Mouse (Mus musculus) liver, adult 2 months (tissue): ENCODE data around the gene L3mbtl4. TPM values are rescaled to one million over a fixed set of nuclear protein-coding genes. Genes with fewer than 3 reads are reported as not detected.

Experiments
- DNase-seq: peaks from one replicate; pipeline ENCODE4 v3.0.0-alpha.2; 2011; ENCODE audit warnings: low read depth, low spot score; ENCODE audit errors: extremely low read depth
- H3K27ac ChIP-seq: fragments of 200-500 bp; replicated peaks from 2 replicates; pipeline ENCODE4 v1.5.1; 2012; ENCODE audit warnings: low read depth, mild to moderate bottlenecking, control low read depth, inconsistent platforms, low read length; ENCODE audit not compliant: insufficient read depth
- H3K27me3 ChIP-seq: fragments of 200-500 bp; 2 replicates; pipeline ENCODE4 v1.6.1; 2012; ENCODE audit warnings: mild to moderate bottlenecking, moderate library complexity, low read length, inconsistent platforms; ENCODE audit not compliant: control insufficient read depth, insufficient read depth
- H3K36me3 ChIP-seq: fragments of 200-500 bp; 2 replicates; pipeline ENCODE4 v1.6.1; 2012; ENCODE audit warnings: low read length, inconsistent platforms; ENCODE audit not compliant: control insufficient read depth, insufficient read depth
- H3K4me1 ChIP-seq: fragments of 200-500 bp; 2 replicates; pipeline ENCODE4 v1.6.1; 2011; ENCODE audit warnings: low read length; ENCODE audit not compliant: control insufficient read depth, insufficient read depth
- H3K4me3 ChIP-seq: fragments of 200-500 bp; 2 replicates; pipeline ENCODE4 v1.5.1; 2011; ENCODE audit warnings: low read depth, mild to moderate bottlenecking, control low read depth, low read length, moderate library complexity; ENCODE audit not compliant: insufficient read depth
- H3K79me2 ChIP-seq: fragments of 200-500 bp; 2 replicates; pipeline ENCODE4 v1.6.1; 2012; ENCODE audit warnings: inconsistent platforms, mild to moderate bottlenecking, low read length, moderate library complexity; ENCODE audit not compliant: control insufficient read depth, insufficient read depth
- H3K9ac ChIP-seq: fragments of 200-500 bp; 2 replicates; pipeline ENCODE4 v1.6.1; 2012; ENCODE audit warnings: low read depth, mild to moderate bottlenecking, control low read depth, inconsistent platforms, low read length
- CTCF ChIP-seq: fragments of 200-500 bp; IDR thresholded peaks from 2 replicates; pipeline ENCODE4 v1.5.1; 2011; ENCODE audit warnings: low read depth, low read length, control low read depth
- POLR2A ChIP-seq: fragments of 200-500 bp; IDR thresholded peaks from 2 replicates; pipeline ENCODE4 v1.6.1; 2011; ENCODE audit warnings: low read length, control low read depth; ENCODE audit not compliant: insufficient read depth; ENCODE audit errors: extremely low read depth
- WGBS: fragments of 180-500 bp; shearing (Covaris S2); methylation state at CpG from one replicate; pipeline ENCODE4 v1.1.7; 2018; 5-methylcytosine and 5-hydroxymethylcytosine counted together
- polyA plus RNA-seq: library from polyadenylated mRNA; depleted of rRNA; stranded (reverse); fragments of >200 nt; gene quantifications from 2 replicates; pipeline ENCODE4 v1.2.3, GENCODE M21; 2012; rRNA removed
- total RNA-seq: library from RNA; depleted of rRNA; stranded (reverse); fragments of >200 nt; gene quantifications from 2 replicates; pipeline ENCODE4 v1.2.3, GENCODE M21; 2014; rRNA removed

Gene L3mbtl4
- total RNA-seq, result not detected in 2 replicates
- not detected in 2 replicates for polyA plus RNA-seq

DNA sequence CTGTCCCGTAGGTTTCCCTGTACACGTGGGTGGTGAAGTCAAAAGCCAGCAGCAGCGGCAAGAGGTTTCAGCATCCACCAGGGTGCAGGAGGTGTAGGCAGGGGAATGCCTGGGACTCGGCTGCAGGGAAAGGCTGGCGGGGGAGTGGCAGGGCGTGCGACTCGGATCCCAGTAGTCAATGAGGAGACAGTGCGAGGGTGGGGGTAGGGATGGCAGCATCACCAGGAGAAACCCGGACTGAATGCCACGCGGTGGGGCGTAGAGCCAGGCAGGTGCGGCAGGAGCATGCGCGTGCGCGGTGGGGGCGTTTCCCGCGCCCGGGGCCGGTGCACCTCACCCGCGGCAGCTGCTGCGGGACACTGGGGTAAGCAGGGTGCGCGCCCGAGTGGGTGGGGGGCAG lies at the start of gene L3mbtl4:
Gene L3mbtl4 (plus strand): TSS at position 271 of the 400 bp plus-strand sequence.
- Histone ChIP-seq H3K79me2 (no peaks in the 10 kb centered on the region), H3K27me3 (0 out of 2 replicates have a peak, but pooled peaks cover 10% of the 10 kb centered on the region), H3K4me3 (peak within 1 kb of the TSS; percentile 12; the same call in 1 of the 2 replicates), H3K27ac (no peak within 1 kb of the TSS), H3K9ac (no peak within 1 kb of the TSS), H3K36me3 (no peaks in the 10 kb centered on the region), H3K4me1 (no peaks in the 10 kb centered on the region)
- no peak for DNase-seq
- TF ChIP-seq POLR2A, result no peak
- no peak for TF ChIP-seq CTCF
- WGBS, result 2% methylated on average over 29 of the region's 29 CpGs

DNA sequence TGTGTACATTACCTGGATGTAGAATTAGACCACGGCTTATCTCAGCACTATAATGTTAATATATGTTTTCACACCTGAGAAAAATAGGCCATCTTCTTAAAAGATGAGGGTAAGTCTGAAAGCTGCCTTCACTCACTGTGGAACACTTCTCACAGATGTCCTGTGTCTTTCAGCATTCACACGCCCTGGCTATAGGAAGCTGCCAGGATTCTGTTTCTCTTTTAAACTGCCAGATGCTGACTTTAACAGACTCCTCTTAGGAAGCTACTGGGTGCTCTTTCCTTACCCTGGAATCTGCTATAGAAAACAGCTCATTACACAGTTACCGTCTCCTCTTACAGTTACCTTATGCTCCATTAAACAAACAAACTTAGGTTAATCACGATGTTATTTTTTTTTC lies 43.1 kb upstream of the L3mbtl4 start:
- H3K9ac ChIP-seq, result no peak overlapping the region
- no peaks in the 10 kb centered on the region for H3K27me3 ChIP-seq
- H3K27ac ChIP-seq, result no peak overlapping the region
- TF ChIP-seq POLR2A (no peak), CTCF (no peak)
- no peaks in the 10 kb centered on the region for H3K79me2 ChIP-seq
- DNase-seq, result no peak
- no peak overlapping the region for H3K4me3 ChIP-seq
- no peaks in the 10 kb centered on the region for H3K36me3 ChIP-seq
- no peaks in the 10 kb centered on the region for H3K4me1 ChIP-seq
- WGBS, result 81% methylated on average over 4 of the region's 4 CpGs

DNA sequence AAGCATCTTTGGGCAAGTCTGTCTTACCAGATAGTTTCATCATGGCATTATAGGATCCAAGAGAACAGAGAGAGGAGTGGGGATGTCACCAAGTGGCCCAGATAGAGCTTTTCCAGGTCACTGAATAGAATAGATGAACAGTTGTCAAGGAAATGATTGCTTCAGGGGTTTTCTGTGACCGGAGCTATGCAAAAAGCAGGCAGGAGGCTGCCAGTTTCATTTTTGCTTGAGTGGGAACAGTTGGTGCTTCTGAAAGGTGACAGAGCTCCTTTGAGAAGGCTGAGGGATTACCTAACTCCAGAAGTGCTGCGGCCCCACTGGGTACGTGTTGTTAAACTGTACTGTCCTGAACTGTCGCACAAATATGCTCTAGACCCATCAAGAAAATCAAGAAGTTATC lies 38.2 kb upstream of the L3mbtl4 start:
- Histone ChIP-seq H3K79me2 (no peaks in the 10 kb centered on the region), H3K4me3 (no peak overlapping the region), H3K4me1 (no peaks in the 10 kb centered on the region), H3K9ac (no peak overlapping the region), H3K36me3 (no peaks in the 10 kb centered on the region), H3K27ac (no peak overlapping the region), H3K27me3 (peaks cover 3% of the 10 kb centered on the region; the same call in 1 of the 2 replicates)
- DNase-seq, result no peak
- 89% methylated on average over 4 of the region's 4 CpGs for WGBS
- no peak for TF ChIP-seq CTCF
- TF ChIP-seq POLR2A, result no peak

DNA sequence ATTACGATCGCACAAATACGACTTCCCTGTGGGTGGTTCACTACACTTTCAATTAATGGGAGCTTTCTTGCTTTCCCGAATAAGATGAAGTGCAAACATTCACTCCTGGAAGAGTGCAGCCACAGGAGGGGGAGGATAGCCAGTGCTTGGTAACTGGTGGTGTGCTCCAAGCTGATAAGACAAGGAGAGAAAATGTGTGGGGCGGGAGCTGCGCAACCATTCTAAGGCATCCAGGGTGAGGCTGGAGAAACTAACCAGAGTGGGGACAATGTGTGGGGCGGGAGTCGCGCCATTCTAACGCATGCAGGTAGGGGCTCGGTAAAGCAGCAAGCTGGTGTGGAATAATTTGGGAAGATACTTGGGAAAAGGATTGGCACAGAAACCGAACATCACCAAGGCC lies 36.6 kb upstream of the L3mbtl4 start:
- no peaks in the 10 kb centered on the region for H3K4me1 ChIP-seq
- H3K27me3 ChIP-seq, result peaks cover 3% of the 10 kb centered on the region; the same call in 1 of the 2 replicates
- 66% methylated on average over 12 of the region's 12 CpGs for WGBS
- no peak for DNase-seq
- no peaks in the 10 kb centered on the region for H3K79me2 ChIP-seq
- H3K9ac ChIP-seq, result no peak overlapping the region
- TF ChIP-seq CTCF (no peak), POLR2A (no peak)
- no peak overlapping the region for H3K4me3 ChIP-seq
- no peaks in the 10 kb centered on the region for H3K36me3 ChIP-seq
- no peak overlapping the region for H3K27ac ChIP-seq

DNA sequence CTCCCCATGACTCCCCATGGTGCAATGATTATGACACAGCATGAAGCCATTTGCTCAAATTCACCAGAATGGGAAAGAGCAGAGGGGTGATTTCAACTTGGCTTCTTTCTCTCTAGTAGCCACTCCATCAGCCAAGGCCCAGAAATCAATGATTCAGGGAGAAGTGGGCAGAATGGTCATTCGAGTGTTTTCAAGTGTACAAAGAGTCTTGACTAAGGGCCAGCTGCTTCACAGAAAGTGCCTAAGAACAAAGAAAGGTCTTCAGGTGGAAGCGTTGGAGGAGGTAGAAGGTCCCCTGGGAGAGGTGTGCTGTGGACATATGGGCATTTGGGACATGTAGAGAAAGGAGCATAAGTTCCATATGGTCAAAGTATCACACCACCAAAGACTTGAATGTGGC lies 33.4 kb upstream of the L3mbtl4 start:
- WGBS, result 71% methylated on average over 2 of the region's 2 CpGs
- TF ChIP-seq CTCF (no peak), POLR2A (no peak)
- Histone ChIP-seq H3K4me3 (no peak overlapping the region), H3K27ac (no peak overlapping the region), H3K36me3 (no peaks in the 10 kb centered on the region), H3K27me3 (peaks cover 3% of the 10 kb centered on the region; the same call in 1 of the 2 replicates), H3K9ac (no peak overlapping the region), H3K79me2 (no peaks in the 10 kb centered on the region), H3K4me1 (no peaks in the 10 kb centered on the region)
- DNase-seq, result no peak

DNA sequence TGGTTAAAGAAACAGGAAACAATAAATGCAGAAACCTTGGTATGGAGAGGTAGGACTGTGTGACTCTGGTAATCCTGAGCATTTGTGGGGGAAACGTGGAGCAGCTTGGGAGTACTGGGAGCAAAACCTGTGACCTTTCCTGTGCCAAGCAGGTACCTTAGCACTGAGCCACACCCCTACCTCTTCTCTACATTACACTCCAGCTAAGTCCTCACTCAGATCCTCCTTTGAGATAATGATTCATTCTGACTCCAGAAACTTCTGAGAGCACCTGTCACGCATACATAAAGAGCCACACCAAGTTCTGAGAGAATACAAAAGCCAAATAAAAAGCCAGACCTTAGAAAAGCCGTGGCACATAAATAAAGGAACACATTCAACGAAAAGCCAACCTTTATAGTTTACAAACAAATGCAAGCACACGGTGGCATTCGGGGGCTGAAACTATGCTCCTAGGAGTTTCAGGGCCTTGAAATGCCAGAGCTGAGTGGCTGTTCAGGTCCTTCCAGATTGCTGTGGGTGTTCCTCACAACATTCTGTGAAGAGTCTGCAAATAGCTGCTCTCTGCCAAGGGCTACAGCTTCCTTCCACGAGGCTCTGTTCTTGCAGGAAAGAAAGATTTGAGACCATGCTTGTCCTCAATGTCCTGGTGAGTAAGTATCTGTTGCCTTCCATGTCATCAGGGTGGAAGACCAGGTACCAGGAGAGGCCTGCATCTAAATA lies 8.6 kb upstream of the L3mbtl4 start:
- WGBS, result 80% methylated on average over 7 of the region's 7 CpGs
- no peak for DNase-seq
- Histone ChIP-seq H3K27me3 (no peaks in the 10 kb centered on the region), H3K36me3 (no peaks in the 10 kb centered on the region), H3K9ac (no peak overlapping the region), H3K4me1 (peaks cover 2% of the 10 kb centered on the region), H3K27ac (no peak overlapping the region), H3K4me3 (no peak overlapping the region), H3K79me2 (no peaks in the 10 kb centered on the region)
- TF ChIP-seq POLR2A (no peak), CTCF (no peak)
